Mouse (Mus musculus): ENCODE measurements at regions not wholly inside any gene's neighbourhood (a gene's known extent, or its start where the extent isn't known, plus 50 kb on each side); places are given as distances from the start of the nearest gene placed in this dataset.

DNA sequence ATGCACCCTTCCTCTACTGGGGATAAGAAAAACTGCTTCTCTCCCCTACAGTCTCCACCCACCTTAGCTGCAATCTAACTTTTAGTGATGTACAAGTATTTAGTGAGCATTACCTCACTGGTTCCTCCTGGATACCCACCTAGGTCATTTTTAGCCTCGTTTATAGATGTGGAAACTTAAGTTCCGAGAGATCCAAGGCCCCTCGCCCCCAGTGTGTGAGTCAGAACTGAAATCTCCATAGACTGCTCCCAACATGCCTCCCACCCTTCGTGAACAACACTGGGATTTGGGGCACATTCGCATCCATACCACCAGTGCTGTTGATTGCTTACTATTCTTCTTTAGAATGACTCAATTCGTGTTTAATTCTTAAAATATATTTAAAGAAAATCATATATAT is 52.2 kb upstream of the Cdh5 start:
- H3K4me2 ChIP-seq = no peak overlapping the region
- H3K4me3 ChIP-seq (ENCODE audit: low read depth, low read length) = no peak overlapping the region
- no peak for ATAC-seq (ENCODE audit: insufficient read depth)
- no peaks in the 10 kb centered on the region for H3K27me3 ChIP-seq (ENCODE audit: insufficient read depth, low read length)
- TF ChIP-seq CTCF (IDR thresholded peaks at IDR 0.05; ENCODE audit: low read depth) = no peak
- no peaks in the 10 kb centered on the region for H3K36me3 ChIP-seq (ENCODE audit: insufficient read depth)
- H3K9ac ChIP-seq = no peak overlapping the region
- H3K4me1 ChIP-seq (ENCODE audit: insufficient read depth) = no peaks in the 10 kb centered on the region
- no peaks in the 10 kb centered on the region for H3K9me3 ChIP-seq (ENCODE audit: low read depth, low read length)
- no peak for DNase-seq
- WGBS = 88% methylated on average over 6 of the region's 6 CpGs
- H3K27ac ChIP-seq (ENCODE audit: low read depth) = no peak overlapping the region

GRCm38 (mm10) chr8:104050694-104051539 is 50.5 kb upstream of the Cdh5 start:
- H3K9ac ChIP-seq = no peak overlapping the region
- TF ChIP-seq CTCF (IDR thresholded peaks at IDR 0.05; ENCODE audit: low read depth) = peak; percentile 94
- no peaks in the 10 kb centered on the region for H3K4me1 ChIP-seq (ENCODE audit: insufficient read depth)
- 24% methylated on average over 15 of the region's 15 CpGs for WGBS
- no peaks in the 10 kb centered on the region for H3K9me3 ChIP-seq (ENCODE audit: low read depth, low read length)
- H3K4me3 ChIP-seq (ENCODE audit: low read depth, low read length) = no peak overlapping the region
- DNase-seq = peak; percentile 90
- no peak overlapping the region for H3K4me2 ChIP-seq
- no peak overlapping the region for H3K27ac ChIP-seq (ENCODE audit: low read depth)
- ATAC-seq (ENCODE audit: insufficient read depth) = peak; percentile 67
- H3K27me3 ChIP-seq (ENCODE audit: insufficient read depth, low read length) = no peaks in the 10 kb centered on the region
- H3K36me3 ChIP-seq (ENCODE audit: insufficient read depth) = no peaks in the 10 kb centered on the region

DNA sequence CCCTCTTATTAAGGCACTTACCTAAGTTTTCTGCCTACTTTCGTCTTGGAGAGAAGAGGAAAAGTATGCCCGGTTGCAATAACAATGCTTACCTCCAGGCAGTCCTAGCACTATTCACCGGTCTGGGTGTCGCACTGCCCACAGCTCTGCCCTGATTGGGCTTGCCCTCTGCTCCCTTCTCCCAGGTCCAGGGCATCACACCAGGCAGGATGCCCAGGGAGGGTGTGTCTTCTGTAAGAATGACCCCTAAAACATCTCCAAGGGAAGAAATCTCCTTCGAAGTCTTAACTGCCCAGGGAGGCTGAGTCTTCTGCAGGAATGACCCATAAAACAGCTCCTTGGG is 49.9 kb upstream of the Cdh5 start:
- Histone ChIP-seq H3K9ac (no peak overlapping the region), H3K4me3 (ENCODE audit: low read depth, low read length) (no peak overlapping the region), H3K36me3 (ENCODE audit: insufficient read depth) (no peaks in the 10 kb centered on the region), H3K4me1 (ENCODE audit: insufficient read depth) (no peaks in the 10 kb centered on the region), H3K9me3 (ENCODE audit: low read depth, low read length) (no peaks in the 10 kb centered on the region), H3K27ac (ENCODE audit: low read depth) (no peak overlapping the region), H3K4me2 (no peak overlapping the region), H3K27me3 (ENCODE audit: insufficient read depth, low read length) (no peaks in the 10 kb centered on the region)
- DNase-seq (no peak), ATAC-seq (ENCODE audit: insufficient read depth) (no peak)
- no peak for TF ChIP-seq CTCF (IDR thresholded peaks at IDR 0.05; ENCODE audit: low read depth)
- WGBS = 57% methylated on average over 5 of the region's 5 CpGs
